Mouse (Mus musculus): ENCODE measurements at regions not wholly inside any gene's neighbourhood (a gene's known extent, or its start where the extent isn't known, plus 50 kb on each side); places are given as distances from the start of the nearest gene placed in this dataset.

DNA sequence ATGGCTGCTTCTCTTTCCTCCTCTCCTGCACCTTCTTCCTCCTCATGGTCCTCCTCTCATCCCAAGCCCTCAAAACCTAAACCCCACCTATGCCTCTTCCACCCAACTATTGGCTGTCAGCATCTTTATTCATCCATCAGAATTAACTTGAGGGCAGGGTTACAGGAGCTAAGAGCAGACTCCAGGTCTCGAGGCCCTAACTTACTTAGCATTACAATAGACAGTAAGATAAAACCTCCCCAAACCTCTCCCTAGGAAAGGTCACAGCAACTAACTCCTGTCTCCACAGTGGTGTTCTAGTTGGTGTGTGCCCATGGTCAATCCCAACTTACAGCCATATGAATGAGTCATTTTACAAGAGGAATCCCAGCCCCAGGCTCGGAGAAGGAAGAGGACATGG is 88.3 kb upstream of the Rpl38 start:
- Histone ChIP-seq H3K9me3 (ENCODE audit: control insufficient read depth, low read length) (peaks cover 10% of the 10 kb centered on the region), H3K36me3 (ENCODE audit: control insufficient read depth, insufficient read depth) (no peaks in the 10 kb centered on the region), H3K4me1 (replicated peaks; ENCODE audit: control insufficient read depth, insufficient read depth, low read length) (no peaks in the 10 kb centered on the region), H3K27ac (ENCODE audit: low read length) (no peak overlapping the region), H3K4me3 (replicated peaks; ENCODE audit: low read length) (no peak overlapping the region), H3K27me3 (replicated peaks; ENCODE audit: control insufficient read depth, insufficient read depth, low read length) (no peaks in the 10 kb centered on the region), H3K9ac (replicated peaks; ENCODE audit: low read depth, low read length) (no peak overlapping the region), H3K4me2 (ENCODE audit: low read length) (no peak overlapping the region)
- ATAC-seq, result no peak
- WGBS, result 59% methylated on average over 2 of the region's 2 CpGs

DNA sequence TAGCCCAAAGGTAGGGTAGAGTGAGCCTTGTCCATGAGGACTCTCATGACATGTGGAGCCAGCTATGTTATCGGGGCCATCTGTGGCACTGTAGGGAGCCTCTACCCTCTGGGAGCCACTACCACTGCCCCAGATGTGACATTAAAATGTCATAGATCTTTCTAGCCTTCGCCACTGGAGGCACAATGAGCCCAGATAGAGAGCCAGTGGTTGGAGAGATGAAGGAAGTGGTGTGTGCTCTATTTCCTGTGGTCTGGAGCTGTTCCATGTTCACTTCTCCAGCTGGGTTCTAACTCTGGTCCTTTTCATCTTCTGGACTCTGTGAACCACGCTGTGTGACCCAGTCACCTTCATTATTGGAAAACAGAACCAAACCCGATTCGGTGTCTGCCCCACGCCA is 89.8 kb upstream of the Rpl38 start:
- peaks cover 11% of the 10 kb centered on the region for H3K9me3 ChIP-seq (ENCODE audit: control insufficient read depth, low read length)
- H3K4me1 ChIP-seq (replicated peaks; ENCODE audit: control insufficient read depth, insufficient read depth, low read length), result no peaks in the 10 kb centered on the region
- WGBS, result 89% methylated on average over 6 of the region's 6 CpGs
- H3K27me3 ChIP-seq (replicated peaks; ENCODE audit: control insufficient read depth, insufficient read depth, low read length), result no peaks in the 10 kb centered on the region
- no peak overlapping the region for H3K4me2 ChIP-seq (ENCODE audit: low read length)
- H3K9ac ChIP-seq (replicated peaks; ENCODE audit: low read depth, low read length), result no peak overlapping the region
- ATAC-seq, result no peak
- no peak overlapping the region for H3K4me3 ChIP-seq (replicated peaks; ENCODE audit: low read length)
- no peaks in the 10 kb centered on the region for H3K36me3 ChIP-seq (ENCODE audit: control insufficient read depth, insufficient read depth)
- H3K27ac ChIP-seq (ENCODE audit: low read length), result no peak overlapping the region

DNA sequence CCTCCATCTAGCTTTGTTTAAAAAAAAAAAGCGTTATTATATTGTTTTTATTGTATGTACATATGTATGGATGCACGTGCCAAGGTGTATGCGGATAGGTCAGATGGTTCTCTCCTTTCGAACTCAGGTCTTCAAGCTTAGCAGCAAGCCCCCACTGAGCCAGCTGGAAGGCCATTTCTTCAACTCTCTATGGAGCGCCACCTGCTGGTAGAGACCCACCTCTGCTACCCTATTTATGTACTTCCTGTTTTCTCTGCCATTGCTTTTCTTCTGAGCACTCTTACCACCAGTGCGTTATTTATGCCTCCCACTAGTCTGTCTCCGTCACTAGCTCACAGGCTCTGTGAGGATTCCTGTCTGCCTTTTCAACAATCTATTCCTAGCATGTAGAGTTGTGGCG is 91.5 kb upstream of the Rpl38 start:
- no peak for ATAC-seq
- H3K27ac ChIP-seq (ENCODE audit: low read length), result no peak overlapping the region
- WGBS, result 87% methylated on average over 8 of the region's 8 CpGs
- H3K27me3 ChIP-seq (replicated peaks; ENCODE audit: control insufficient read depth, insufficient read depth, low read length), result no peaks in the 10 kb centered on the region
- H3K9ac ChIP-seq (replicated peaks; ENCODE audit: low read depth, low read length), result no peak overlapping the region
- H3K9me3 ChIP-seq (ENCODE audit: control insufficient read depth, low read length), result peaks cover 11% of the 10 kb centered on the region
- H3K4me3 ChIP-seq (replicated peaks; ENCODE audit: low read length), result no peak overlapping the region
- H3K4me2 ChIP-seq (ENCODE audit: low read length), result no peak overlapping the region
- H3K4me1 ChIP-seq (replicated peaks; ENCODE audit: control insufficient read depth, insufficient read depth, low read length), result no peaks in the 10 kb centered on the region
- no peaks in the 10 kb centered on the region for H3K36me3 ChIP-seq (ENCODE audit: control insufficient read depth, insufficient read depth)

DNA sequence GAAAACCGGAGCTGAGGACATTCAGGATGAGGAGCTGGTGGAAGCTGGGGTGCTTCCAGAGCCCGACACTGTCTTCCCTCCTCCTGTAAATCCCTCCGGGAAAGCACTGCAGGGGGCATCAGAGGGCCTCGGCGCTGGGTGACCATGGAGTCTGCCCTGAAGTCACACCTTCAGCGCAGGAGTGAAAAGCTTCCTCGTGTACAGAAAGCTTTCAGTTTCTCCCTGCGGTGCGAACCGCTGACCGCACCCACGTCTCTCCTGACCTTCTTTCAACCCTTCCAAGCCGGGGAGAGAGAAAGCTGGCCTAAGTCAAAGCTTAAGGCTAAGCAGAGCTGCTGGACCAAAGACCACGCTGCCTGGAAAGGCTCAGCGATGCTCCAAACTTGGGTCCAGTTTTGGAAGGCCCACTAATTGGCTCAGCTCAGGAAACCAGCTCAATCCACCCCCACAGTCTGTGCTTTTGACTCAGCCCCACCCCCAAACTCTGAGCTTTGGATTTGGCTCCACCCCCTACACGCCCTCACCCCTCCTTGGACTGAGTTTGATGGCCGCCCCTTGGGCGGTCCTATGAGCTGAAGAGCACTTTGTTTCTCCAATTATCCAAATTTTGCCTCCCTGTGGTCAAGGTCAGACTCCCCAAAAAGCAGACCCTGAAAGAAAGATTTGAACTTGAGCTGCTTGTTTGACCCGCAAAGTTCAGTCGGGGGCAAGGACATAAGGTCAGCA is 97.0 kb upstream of the Rpl38 start:
- ATAC-seq, result no peak
- H3K4me3 ChIP-seq (replicated peaks; ENCODE audit: low read length), result no peak overlapping the region
- peaks cover 12% of the 10 kb centered on the region for H3K4me1 ChIP-seq (replicated peaks; ENCODE audit: control insufficient read depth, insufficient read depth, low read length)
- H3K9me3 ChIP-seq (ENCODE audit: control insufficient read depth, low read length), result peaks cover 11% of the 10 kb centered on the region
- H3K4me2 ChIP-seq (ENCODE audit: low read length), result no peak overlapping the region
- H3K27me3 ChIP-seq (replicated peaks; ENCODE audit: control insufficient read depth, insufficient read depth, low read length), result 0 out of 2 replicates have a peak, but pooled peaks cover 4% of the 10 kb centered on the region
- 48% methylated on average over 20 of the region's 20 CpGs for WGBS
- no peak overlapping the region for H3K9ac ChIP-seq (replicated peaks; ENCODE audit: low read depth, low read length)
- H3K27ac ChIP-seq (ENCODE audit: low read length), result no peak overlapping the region
- no peaks in the 10 kb centered on the region for H3K36me3 ChIP-seq (ENCODE audit: control insufficient read depth, insufficient read depth)

DNA sequence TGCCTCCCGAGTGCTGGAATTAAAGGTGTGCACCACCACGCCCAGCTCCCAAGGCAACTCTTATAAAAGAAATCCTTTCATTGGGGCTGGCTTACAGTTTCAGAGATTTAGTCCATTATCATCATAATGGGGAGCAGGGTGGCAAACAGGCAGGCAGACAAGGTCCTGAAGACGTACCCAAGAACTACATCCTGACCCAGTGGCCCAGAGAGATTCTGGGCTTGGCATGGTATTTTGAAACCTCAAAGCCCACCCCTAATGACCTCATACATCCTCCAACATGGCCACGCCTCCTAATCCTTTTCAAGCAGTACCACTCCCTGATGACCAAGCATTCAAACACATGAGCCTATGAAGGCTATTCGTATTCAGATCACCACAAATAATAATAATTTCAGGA is 98.2 kb upstream of the Rpl38 start:
- Histone ChIP-seq H3K9ac (replicated peaks; ENCODE audit: low read depth, low read length) (no peak overlapping the region), H3K36me3 (ENCODE audit: control insufficient read depth, insufficient read depth) (no peaks in the 10 kb centered on the region), H3K4me3 (replicated peaks; ENCODE audit: low read length) (no peak overlapping the region), H3K27me3 (replicated peaks; ENCODE audit: control insufficient read depth, insufficient read depth, low read length) (0 out of 2 replicates have a peak, but pooled peaks cover 4% of the 10 kb centered on the region), H3K4me1 (replicated peaks; ENCODE audit: control insufficient read depth, insufficient read depth, low read length) (peaks cover 12% of the 10 kb centered on the region), H3K4me2 (ENCODE audit: low read length) (no peak overlapping the region), H3K27ac (ENCODE audit: low read length) (no peak overlapping the region), H3K9me3 (ENCODE audit: control insufficient read depth, low read length) (peaks cover 2% of the 10 kb centered on the region)
- 92% methylated on average over 5 of the region's 5 CpGs for WGBS
- ATAC-seq, result no peak

DNA sequence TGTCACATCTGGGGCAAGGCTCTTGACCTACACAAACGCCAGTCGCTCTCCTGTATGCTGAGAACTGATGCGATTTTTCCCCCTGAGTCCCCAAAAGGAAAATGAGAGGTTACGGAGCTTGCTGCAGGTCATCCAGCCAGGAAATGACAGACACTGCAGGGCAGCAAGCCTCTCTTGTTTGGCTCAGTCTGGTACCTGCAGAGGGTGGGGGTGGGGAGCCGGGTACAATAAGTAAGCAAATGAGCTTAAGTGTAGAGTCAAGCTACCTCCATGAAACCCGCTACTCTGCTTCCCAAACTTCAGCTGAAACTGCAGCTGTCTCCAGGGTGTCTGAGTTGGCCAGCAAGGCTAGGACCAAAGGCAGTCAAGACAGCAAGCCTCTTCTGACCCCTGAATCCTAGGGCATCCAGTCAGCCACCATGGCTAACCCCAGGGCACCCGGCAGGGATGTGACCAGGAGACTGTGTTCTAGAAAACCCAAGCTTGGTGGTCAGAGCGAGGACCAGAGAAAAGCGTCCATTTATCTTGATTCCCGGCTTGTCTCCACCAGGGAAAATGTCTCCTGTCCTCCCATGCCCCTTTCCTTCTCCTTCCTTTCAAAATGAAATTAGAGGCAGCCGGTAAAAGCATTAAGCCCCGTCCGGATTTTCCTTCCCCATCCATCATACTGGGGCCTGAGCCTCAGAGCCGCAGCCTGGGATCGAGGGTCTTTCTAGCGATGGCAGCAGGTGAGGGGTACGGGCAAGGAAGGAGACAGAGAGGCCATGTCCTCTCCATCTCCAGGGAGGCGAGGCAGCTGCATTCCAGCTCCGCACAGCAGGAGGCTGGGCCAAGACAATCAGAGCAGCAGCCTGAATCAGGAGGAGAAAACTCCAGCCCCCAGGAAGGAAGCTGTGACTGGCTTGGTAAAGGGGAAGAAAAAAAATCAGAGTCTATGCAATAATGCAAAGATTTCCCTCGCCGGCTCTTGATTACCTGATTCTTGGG is 100.2 kb upstream of the Rpl38 start:
- Histone ChIP-seq H3K27ac (ENCODE audit: low read length) (no peak overlapping the region), H3K27me3 (replicated peaks; ENCODE audit: control insufficient read depth, insufficient read depth, low read length) (0 out of 2 replicates have a peak, but pooled peaks cover 4% of the 10 kb centered on the region), H3K9ac (replicated peaks; ENCODE audit: low read depth, low read length) (no peak overlapping the region), H3K4me3 (replicated peaks; ENCODE audit: low read length) (no peak overlapping the region), H3K9me3 (ENCODE audit: control insufficient read depth, low read length) (peaks cover 2% of the 10 kb centered on the region), H3K4me2 (ENCODE audit: low read length) (no peak overlapping the region), H3K36me3 (ENCODE audit: control insufficient read depth, insufficient read depth) (no peaks in the 10 kb centered on the region), H3K4me1 (replicated peaks; ENCODE audit: control insufficient read depth, insufficient read depth, low read length) (peaks cover 16% of the 10 kb centered on the region)
- no peak for ATAC-seq
- 11% methylated on average over 21 of the region's 21 CpGs for WGBS

DNA sequence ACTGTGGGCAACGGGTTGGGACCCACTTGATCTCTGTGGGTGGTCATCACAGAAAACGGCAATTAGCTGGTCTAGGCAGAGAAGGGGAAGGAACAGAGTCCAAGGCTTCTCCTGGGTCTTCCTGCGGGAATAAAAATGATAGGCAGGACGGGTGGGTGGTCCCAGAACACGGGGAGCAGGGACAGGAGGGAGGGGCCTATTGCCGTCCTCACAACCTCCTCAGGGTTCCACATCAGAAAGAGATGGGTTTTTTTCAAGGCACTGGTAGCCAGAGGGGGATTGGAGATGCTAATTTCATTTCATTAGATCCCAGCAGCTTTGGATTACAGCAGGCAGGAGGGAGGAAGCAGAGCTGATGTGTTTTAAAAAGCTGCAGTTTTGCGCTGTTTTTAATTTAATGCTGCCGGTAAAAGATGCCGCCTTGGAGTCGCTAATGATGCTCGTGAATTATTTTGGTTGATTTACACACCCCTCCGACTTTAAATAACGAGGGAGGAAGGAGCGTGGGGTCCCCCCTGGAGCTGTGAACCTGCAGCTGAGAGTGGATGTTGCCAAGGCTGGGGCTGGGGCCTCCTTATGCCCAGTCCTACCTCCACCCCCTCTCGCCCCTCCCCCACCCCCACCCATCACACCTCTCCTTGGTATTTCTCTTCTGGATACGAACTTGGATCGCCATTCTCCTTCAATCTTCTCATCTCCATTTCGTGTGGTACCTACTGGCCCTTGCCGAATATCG is 101.1 kb upstream of the Rpl38 start:
- Histone ChIP-seq H3K27me3 (replicated peaks; ENCODE audit: control insufficient read depth, insufficient read depth, low read length) (0 out of 2 replicates have a peak, but pooled peaks cover 4% of the 10 kb centered on the region), H3K4me2 (ENCODE audit: low read length) (peak overlapping the region; percentile 46), H3K9ac (replicated peaks; ENCODE audit: low read depth, low read length) (0 out of 2 replicates have a peak overlapping the region, but pooled peaks have one; percentile 39), H3K9me3 (ENCODE audit: control insufficient read depth, low read length) (peaks cover 2% of the 10 kb centered on the region), H3K4me3 (replicated peaks; ENCODE audit: low read length) (0 out of 2 replicates have a peak overlapping the region, but pooled peaks have one; percentile 2), H3K4me1 (replicated peaks; ENCODE audit: control insufficient read depth, insufficient read depth, low read length) (peaks cover 16% of the 10 kb centered on the region), H3K36me3 (ENCODE audit: control insufficient read depth, insufficient read depth) (no peaks in the 10 kb centered on the region), H3K27ac (ENCODE audit: low read length) (no peak overlapping the region)
- peak; percentile 47; the same call in 1 of the 2 replicates for ATAC-seq
- 2% methylated on average over 20 of the region's 20 CpGs for WGBS

DNA sequence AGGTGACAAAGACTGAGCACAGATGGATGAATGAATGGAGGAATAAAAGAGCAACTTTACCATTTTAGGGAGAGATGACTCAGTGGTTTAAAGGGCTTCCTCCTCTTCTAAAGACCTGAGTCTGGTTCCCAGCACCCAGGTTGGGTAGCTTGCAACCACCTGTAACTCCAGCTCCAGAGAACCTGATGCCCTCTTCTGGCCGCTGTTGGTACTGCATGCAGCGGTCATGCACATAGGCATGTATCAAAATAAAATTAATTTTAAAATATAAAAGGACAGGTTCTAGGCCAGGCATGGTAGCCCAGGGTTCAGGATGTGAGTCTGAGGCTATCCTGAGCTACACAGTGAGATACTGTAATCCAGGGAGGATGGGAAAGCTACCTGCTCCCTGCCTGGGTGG is 103.4 kb upstream of the Rpl38 start:
- H3K4me2 ChIP-seq (ENCODE audit: low read length), result no peak overlapping the region
- peaks cover 16% of the 10 kb centered on the region for H3K4me1 ChIP-seq (replicated peaks; ENCODE audit: control insufficient read depth, insufficient read depth, low read length)
- ATAC-seq, result no peak
- no peaks in the 10 kb centered on the region for H3K36me3 ChIP-seq (ENCODE audit: control insufficient read depth, insufficient read depth)
- H3K27ac ChIP-seq (ENCODE audit: low read length), result no peak overlapping the region
- no peak overlapping the region for H3K9ac ChIP-seq (replicated peaks; ENCODE audit: low read depth, low read length)
- peaks cover 2% of the 10 kb centered on the region for H3K9me3 ChIP-seq (ENCODE audit: control insufficient read depth, low read length)
- H3K27me3 ChIP-seq (replicated peaks; ENCODE audit: control insufficient read depth, insufficient read depth, low read length), result 0 out of 2 replicates have a peak, but pooled peaks cover 4% of the 10 kb centered on the region
- WGBS, result 95% methylated on average over 2 of the region's 2 CpGs
- no peak overlapping the region for H3K4me3 ChIP-seq (replicated peaks; ENCODE audit: low read length)

DNA sequence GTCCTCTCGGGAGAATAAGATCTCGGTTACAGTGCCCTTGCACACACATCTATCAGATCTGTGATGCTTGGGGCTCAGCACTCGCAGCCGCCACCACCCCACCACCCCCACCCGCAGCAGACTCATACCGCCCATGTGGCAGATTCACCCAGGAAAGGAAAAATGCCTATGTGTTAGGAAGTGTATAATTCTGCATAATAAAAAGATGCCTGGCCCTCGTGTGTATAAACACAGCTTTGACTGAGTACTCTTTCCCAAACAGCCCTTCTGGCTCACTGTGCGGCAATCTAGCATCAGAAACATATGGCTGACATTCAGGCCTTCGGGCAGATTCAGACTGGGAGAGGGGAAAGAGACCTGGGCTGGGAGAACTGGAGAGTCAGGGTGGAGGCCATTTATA is 105.2 kb upstream of the Rpl38 start:
- no peak overlapping the region for H3K27ac ChIP-seq (ENCODE audit: low read length)
- no peaks in the 10 kb centered on the region for H3K36me3 ChIP-seq (ENCODE audit: control insufficient read depth, insufficient read depth)
- peak; percentile 65 for ATAC-seq
- no peak overlapping the region for H3K9ac ChIP-seq (replicated peaks; ENCODE audit: low read depth, low read length)
- peaks cover 2% of the 10 kb centered on the region for H3K9me3 ChIP-seq (ENCODE audit: control insufficient read depth, low read length)
- no peaks in the 10 kb centered on the region for H3K27me3 ChIP-seq (replicated peaks; ENCODE audit: control insufficient read depth, insufficient read depth, low read length)
- 60% methylated on average over 9 of the region's 9 CpGs for WGBS
- no peak overlapping the region for H3K4me2 ChIP-seq (ENCODE audit: low read length)
- H3K4me3 ChIP-seq (replicated peaks; ENCODE audit: low read length), result no peak overlapping the region
- peaks cover 16% of the 10 kb centered on the region for H3K4me1 ChIP-seq (replicated peaks; ENCODE audit: control insufficient read depth, insufficient read depth, low read length)
